Mouse (Mus musculus) ES-Bruce4 (cell line): ENCODE data around the gene Noct.

ENCODE experiments used
- CTCF ChIP-seq: IDR thresholded peaks from one replicate; pipeline ENCODE4 v1.8.1; 2011; ENCODE audit warnings: low read depth, low read length
- EP300 ChIP-seq: IDR thresholded peaks from 2 replicates; pipeline ENCODE4 v1.6.1; 2011; ENCODE audit warnings: low read depth, low read length; ENCODE audit not compliant: insufficient read depth
- POLR2A ChIP-seq: IDR thresholded peaks from one replicate; pipeline ENCODE4 v1.8.1; 2011; ENCODE audit warnings: low read length; ENCODE audit not compliant: insufficient read depth

DNA sequence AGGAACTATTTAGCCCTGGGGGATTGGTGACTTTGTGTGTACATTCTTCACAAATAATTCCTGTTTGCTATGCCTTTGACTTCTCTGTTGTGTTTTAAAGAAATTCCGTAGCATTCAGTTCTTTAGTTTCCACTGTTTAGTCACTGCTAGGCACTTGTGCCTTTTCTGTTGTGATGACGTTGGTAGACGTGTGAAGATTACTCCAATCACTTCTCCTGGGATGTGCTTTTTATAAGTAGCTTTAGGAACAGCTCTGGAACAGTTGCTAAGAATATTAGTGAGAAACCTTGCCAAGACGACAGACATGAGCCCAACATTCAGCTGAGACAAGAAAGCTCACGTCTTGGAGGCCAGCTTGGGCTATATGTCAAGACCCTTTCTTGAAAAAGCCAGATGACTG lies 26.8 kb downstream of the Noct start:
- TF ChIP-seq CTCF: no peak
- TF ChIP-seq POLR2A: no peak
- TF ChIP-seq EP300: no peak
